Mouse (Mus musculus) yolk sac, embryonic 10.5 days (tissue): ENCODE results near the gene Clic6.
A peak's percentile ranks its signal among the peaks of the same experiment; 100 is the strongest.

Experiments used
- DNase-seq: peaks from one replicate; pipeline ENCODE4 v3.0.0-alpha.2; 2017; ENCODE audit warnings: low spot score

Clic6 gene

GRCm38 (mm10) chr16:92485436-92485835 is at the start of gene Clic6:
Gene Clic6, plus strand, starts transcription at chr16:92485736.
- no peak for DNase-seq

GRCm38 (mm10) chr16:92439775-92440174 is 45.8 kb upstream of the Clic6 start:
- no peak for DNase-seq

- DNase-seq, result no peak
Measured at GRCm38 (mm10) chr16:92440229-92440628, 45.3 kb upstream of the Clic6 start.

- no peak for DNase-seq
Measured at GRCm38 (mm10) chr16:92441203-92441602, 44.3 kb upstream of the Clic6 start.

GRCm38 (mm10) chr16:92442150-92442549 is 43.4 kb upstream of the Clic6 start:
- no peak for DNase-seq

- no peak for DNase-seq
Measured at GRCm38 (mm10) chr16:92442946-92443345, 42.6 kb upstream of the Clic6 start.

- DNase-seq, result no peak
Measured at GRCm38 (mm10) chr16:92443644-92444113, 41.9 kb upstream of the Clic6 start.

GRCm38 (mm10) chr16:92445377-92445776 is 40.2 kb upstream of the Clic6 start:
- no peak for DNase-seq

- no peak for DNase-seq
Measured at GRCm38 (mm10) chr16:92449080-92449479, 36.5 kb upstream of the Clic6 start.

GRCm38 (mm10) chr16:92450331-92450730 is 35.2 kb upstream of the Clic6 start:
- DNase-seq, result no peak

- no peak for DNase-seq
Measured at GRCm38 (mm10) chr16:92451516-92452072, 33.9 kb upstream of the Clic6 start.

GRCm38 (mm10) chr16:92452609-92453008 is 32.9 kb upstream of the Clic6 start:
- no peak for DNase-seq

GRCm38 (mm10) chr16:92454002-92454401 is 31.5 kb upstream of the Clic6 start:
- no peak for DNase-seq

- DNase-seq, result no peak
Measured at GRCm38 (mm10) chr16:92454495-92454894, 31.0 kb upstream of the Clic6 start.

- DNase-seq, result no peak
Measured at GRCm38 (mm10) chr16:92455488-92455887, 30.0 kb upstream of the Clic6 start.

GRCm38 (mm10) chr16:92455969-92456368 is 29.6 kb upstream of the Clic6 start:
- DNase-seq, result no peak

- DNase-seq, result peak; percentile 23
Measured at GRCm38 (mm10) chr16:92457594-92457993, 27.9 kb upstream of the Clic6 start.

- DNase-seq, result no peak
Measured at GRCm38 (mm10) chr16:92461412-92461811, 24.1 kb upstream of the Clic6 start.

- DNase-seq, result no peak
Measured at GRCm38 (mm10) chr16:92464390-92464972, 21.1 kb upstream of the Clic6 start.

GRCm38 (mm10) chr16:92465226-92465625 is 20.3 kb upstream of the Clic6 start:
- DNase-seq, result no peak

- DNase-seq, result peak; percentile 97
Measured at GRCm38 (mm10) chr16:92465642-92466526, 19.7 kb upstream of the Clic6 start.

GRCm38 (mm10) chr16:92467041-92467440 is 18.5 kb upstream of the Clic6 start:
- DNase-seq, result no peak

GRCm38 (mm10) chr16:92468459-92468858 is 17.1 kb upstream of the Clic6 start:
- no peak for DNase-seq
